Mouse (Mus musculus) 3T3-L1 (cell line): ENCODE data around the gene Pym1.
A peak's percentile ranks its signal among the peaks of the same experiment; 100 is the strongest.
"Not testable (repeated sequence)": the region's sequence is repeated elsewhere in the genome, so short reads cannot be mapped to it uniquely, and the experiment has no call there.

Experiments used
- DNase-seq: peaks from one replicate; pipeline ENCODE4 v3.0.0-alpha.2; 2015; ENCODE audit warnings: low read depth, low spot score

The Pym1 gene

DNA sequence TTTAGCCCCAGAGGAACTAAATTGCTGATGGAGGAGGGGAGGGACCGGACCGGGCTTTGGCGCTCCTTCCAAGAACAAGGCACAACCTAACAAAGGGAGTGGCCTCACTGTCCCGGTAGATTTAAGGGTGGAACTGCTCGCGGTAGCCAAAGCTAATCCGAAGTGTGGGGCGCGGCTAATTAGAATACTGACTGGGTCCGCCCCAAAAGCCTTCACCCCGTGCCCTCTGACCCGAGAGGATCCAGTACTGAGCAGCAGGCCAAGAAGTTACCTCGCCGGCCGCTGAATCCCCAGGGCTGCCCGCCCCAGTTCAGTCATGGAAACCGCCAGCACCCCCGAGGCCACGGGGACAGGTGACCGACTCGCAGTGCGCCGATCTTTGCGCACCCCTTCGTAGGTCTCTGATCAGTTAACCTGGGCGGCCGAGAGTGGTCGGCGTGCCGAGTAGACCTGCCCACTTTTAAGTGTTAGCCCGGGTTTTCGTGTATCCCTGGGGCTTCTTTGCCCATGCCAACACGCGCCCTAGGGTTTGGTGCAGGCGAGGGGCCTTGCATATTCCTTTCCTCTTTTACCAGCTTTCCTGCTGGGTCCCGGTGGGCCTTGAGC is at the start of gene Pym1:
TSS of gene Pym1 (plus strand) at position 244 of the 606 bp plus-strand sequence.
- DNase-seq = peak; percentile 83

DNA sequence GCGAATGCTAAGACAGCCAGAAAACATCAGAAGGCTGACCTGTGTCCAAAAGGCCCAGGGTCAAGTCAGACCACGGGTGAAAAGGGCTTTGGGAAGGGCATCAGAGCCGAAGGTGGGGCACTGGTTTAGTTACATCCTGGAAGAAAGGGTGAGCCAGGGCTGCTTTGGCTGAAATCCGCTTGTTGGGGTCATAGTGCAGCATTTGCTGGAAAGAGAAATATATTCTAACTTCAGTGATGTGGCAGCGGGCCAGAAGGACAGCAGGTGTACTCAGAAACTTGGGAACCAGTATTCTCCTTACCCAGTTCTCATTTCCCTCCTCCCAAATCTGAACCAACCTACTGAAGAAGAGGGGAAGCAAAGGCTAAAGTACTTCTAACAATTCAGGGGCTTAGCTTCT is 48.7 kb upstream of the Pym1 start:
- DNase-seq = no peak

DNA sequence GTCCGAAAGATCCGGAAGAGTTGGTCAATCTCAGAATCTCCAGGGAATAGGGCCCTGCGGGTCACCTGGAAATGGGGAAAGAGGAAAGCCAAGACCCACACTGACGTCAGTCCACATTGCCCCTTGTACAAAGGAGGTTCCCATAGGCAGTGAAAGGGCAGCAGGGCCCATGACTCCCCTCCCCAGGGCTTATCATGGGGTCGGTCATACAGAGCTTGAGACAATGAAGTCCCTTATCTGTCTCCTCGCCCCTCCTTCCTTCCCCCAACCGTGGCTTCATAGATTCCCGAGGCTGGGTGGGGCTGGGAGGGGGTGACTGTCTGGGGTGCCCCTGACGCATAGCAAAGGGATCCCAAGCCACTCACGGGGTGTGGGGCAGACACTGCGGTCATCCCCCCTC is 48.1 kb upstream of the Pym1 start:
- DNase-seq = no peak

DNA sequence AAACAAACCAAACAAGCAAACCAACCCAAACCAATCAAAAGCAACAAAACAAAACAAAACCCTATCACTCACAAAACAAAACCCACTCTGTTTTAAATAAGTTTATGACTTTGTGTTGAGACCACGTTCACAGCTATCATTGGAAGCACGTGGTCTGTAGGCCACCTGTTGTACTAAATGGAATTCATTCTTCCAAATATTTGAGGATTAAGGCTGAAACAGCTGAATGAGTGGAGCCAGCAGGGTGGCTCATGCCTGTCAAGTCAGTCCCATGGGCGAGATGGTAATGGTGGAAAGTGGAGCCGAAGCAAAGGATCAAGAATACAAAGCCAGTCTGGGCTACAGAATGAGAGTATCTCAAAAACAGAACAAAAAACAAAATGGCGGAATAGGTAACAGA is 47.0 kb upstream of the Pym1 start:
- DNase-seq = no peak

DNA sequence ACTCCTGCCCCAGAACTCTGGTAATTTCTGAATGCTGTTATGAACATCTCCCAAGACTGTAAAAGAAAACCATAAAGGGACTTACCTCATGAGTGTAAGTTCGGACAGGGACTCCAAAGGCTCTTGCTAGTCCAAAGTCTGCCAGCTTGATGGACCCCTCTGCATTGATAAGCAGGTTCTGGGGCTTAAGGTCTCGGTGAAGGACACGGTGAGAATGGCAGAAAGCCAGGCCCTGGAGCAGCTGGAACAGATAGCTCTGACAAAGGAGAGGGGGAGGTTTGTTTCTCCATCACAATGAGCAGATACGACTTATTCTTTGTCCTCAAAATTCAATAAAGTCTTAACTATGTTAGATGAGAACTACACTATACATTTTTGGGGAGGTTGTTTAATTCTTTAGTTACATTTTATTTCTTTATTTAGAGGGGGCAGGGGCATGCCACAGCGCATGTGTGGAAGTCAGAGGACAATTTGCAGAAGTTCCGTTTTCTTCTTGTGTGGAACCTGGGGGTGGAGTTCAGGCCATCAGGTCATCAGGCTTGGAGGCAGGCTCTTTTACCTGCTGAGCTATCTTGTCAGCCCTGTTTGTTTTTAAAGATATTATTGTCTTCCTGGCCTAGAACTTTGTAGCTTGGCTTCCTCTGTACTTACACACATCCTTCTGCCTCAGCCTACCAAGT is 45.2 kb upstream of the Pym1 start:
- DNase-seq = no peak

DNA sequence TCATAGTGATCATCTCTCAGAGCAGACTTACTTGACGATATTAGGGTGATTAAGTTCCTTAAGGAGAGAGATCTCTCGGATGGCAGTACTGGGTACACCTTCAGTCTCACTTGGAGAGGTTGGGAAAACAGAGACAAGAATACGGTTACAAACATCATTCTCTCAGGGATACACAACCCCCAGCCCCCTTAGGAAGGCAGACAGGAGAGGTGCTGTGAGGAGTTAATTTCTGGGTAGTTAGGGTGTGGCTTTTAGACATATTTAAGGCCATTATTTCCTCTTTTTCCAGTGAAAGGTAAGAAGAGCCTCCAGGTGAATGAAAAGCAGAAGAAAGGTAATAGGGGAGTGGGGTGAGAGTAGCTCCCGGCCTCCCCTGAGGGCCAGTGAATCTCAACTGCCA is 43.8 kb upstream of the Pym1 start, which contains the start of gene Pmel:
TSS of gene Pmel (plus strand) at position 301 of the 400 bp plus-strand sequence.
- DNase-seq = peak; percentile 12

DNA sequence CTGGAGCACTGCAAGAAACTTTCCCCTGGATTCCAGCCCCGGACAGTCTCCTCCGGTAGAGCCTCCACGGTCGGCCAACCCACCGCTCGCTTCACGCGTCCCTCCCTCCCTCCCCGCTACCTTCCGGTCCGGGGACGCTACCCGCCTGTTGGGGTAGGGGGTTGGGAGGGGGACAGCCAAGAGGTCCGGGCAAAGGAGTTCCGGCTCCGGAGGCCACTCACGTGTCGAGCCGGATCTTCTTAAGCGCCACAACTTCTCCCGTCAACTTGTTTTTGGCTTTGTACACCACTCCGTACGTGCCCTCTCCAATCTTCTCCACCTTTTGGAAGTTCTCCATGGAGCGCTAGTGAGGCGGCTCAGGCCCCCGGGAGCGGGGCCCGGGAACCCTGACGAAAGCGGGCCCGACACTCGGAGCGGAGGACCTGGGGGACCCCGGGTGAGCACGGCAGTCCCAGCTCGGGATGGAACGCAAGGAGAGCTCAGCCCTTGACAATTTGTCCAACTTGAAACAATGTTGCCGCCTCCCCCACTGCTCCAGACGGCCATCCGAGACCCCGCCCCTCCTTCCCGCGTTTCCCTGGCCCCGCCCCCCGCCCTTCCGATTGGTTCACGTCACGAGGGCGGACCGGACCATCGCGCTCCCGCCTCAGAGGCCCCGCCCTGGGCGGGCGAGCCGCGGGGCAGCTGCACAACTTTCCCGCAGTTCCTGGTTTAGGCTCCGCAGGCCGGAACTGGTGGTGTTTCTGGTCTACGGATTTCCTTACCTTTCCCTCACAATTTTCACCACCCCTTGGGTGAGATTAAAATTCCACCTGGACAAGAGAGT is 43.0 kb upstream of the Pym1 start, which contains the start of gene Cdk2:
TSS of gene Cdk2 (minus strand) at position 541 of the 826 bp plus-strand sequence.
- DNase-seq = peak; percentile 84

DNA sequence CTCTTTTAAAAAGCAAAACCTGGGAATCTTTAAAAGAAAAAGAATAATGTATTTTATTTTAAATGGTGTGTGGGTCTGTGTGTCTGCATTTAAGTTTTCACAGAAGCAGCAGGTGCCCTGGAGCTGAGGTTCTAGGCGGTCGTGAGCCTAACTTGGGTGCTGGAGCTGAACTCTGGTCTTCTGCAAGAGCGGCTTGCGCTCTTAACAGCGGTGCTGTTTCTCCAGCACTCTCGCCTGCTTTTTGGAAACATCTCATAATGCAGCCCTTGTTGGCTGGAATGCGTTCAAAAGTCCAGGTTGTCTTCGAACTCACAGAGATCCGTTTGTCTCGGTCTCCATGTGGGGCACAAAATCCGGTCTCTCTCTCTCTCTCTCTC is 42.4 kb upstream of the Pym1 start:
- DNase-seq = no peak

DNA sequence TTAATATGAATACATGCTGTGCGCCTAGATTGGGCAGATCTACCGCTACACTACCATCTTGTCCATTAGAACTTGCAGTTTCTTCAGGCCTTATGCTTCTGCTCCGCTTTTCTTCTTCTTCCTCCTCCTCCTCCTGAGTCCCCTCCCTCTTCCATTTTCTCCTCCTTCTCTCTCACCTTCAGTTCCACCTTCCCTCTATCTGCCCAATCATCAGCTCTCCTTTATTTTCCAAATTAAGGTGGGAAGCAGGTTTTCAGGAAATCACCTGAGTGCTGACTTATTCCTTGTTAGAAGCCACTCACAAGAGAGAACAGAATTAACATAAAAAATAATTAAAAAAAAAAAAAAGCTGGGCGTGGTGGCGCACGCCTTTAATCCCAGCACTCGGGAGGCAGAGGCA is 36.4 kb upstream of the Pym1 start:
- DNase-seq = not testable (repeated sequence)

DNA sequence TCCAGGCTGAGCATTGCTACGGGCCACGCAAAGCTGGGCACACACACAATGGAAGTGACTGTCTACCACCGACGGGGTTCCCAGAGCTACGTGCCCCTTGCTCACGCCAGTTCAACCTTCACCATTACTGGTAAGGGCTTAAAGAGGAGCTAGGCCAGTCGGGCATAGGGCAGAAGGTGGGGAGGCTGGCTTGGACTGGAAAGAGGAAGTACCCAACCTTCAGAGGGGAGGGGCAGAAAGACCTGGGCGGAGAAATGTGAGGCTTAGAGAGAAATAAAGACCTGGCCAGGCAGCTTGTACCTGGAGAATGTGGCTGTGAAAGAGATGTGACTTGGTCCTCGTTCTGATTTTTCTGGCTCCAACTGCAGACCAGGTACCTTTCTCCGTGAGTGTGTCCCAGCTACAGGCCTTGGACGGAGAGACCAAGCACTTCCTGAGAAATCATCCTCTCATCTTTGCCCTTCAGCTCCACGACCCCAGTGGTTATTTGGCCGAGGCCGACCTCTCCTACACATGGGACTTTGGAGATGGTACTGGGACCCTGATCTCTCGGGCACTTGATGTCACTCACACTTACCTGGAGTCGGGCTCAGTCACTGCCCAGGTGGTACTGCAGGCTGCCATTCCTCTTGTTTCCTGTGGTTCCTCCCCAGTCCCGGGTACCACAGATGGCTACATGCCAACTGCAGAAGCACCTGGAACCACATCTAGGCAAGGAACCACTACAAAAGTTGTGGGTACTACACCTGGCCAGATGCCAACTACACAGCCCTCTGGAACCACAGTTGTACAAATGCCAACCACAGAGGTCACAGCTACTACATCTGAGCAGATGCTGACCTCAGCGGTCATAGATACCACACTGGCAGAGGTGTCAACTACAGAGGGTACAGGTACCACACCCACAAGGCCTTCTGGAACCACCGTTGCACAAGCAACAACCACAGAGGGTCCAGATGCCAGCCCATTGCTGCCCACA is 31.8 kb upstream of the Pym1 start:
- DNase-seq = no peak

DNA sequence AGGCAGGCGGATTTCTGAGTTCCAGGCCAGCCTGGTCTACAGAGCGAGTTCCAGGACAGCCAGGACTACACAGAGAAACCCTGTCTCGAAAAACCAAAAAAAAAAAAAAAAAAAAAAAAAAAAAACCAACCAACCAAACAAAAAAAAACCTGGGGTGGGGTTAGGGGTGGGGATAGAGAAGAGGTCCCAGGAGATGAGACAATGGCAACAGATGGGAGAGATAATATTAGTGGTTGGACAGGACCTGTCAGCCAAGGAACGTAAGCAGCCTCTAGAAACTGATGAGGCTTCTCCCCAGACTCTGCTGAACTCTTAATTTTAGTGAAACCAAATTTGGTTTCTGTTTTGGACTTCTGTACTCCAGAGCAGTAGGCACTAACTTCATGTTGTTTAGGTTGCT is 22.2 kb upstream of the Pym1 start:
- DNase-seq = not testable (repeated sequence)

DNA sequence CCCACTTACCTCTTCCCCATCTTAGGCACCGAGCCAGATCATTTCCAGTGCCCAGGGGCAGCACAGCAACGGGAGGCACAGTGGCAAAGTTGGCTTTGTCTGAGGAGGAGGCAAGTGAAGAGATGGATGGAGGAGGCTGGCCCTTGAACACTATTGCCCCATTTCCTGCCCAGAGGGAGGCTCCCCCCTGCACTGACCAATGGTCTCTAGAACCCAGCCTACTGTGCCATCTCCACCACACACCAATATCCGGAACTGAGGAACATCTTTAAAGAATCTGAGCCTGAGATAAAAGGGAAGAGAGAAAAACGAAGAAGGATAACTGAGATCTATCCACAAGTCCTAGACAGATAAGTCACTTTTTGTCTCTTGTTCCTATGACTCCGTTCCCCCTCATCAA is 19.6 kb upstream of the Pym1 start:
- DNase-seq = no peak

DNA sequence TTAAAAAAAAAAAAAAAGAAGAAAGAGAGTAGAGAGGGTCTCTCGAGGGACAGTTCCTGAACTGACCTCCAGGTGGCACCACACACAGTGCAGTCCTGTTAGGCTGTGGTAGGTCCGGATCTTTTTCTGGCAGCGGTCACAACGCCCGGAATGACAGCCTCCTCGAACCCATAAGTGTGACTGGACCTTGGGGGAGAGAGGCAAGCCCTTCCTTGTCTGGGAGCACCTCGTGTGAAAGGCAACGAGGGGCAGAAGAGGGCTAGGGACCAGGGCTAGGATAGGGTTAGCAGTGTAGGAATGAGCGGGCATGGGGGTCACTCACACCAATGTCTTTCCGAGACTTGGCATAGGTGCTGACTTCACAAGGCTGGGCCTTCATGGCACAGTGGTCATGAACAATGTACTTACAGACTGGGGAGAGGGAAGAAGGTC is 16.7 kb upstream of the Pym1 start:
- peak; percentile 84 for DNase-seq

DNA sequence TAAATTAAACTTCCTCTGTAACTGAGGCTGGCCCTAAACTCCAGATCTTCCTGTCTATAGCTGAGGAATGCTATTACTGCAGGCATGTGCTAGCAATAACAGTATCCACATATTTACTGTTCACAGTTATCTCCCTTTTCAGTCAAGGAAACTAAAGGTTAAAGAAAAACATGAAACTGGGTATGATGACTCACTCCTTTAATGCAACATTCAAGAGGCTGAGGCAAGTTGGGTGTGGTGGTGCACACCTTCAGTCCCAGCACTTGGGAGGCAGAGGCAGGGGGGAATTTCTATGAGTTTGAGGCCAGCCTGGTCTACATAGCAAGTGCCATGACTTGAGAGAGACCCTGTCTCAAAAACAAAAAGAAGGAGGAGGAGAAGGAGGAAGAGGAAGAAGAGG is 15.7 kb upstream of the Pym1 start:
- peak; percentile 43 for DNase-seq

DNA sequence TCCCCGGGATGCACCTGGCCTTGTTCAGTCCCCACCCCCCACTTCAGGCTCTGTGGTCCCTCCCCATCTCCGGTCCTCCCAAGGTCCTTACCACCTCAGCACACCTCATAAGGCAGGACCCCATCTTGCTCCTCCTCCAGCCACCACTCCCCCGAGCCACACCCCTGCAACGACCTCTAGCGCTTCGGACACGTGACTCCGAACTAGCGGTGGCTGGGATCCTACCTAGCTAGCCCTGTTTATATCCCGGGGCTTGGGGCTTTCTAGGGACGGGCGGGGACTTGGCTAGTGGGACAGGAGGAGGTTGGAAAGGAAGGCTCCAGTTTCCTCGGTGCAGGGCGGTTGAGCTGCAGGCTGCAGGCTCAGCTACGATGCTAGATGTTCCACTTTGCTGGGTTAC is 10.3 kb upstream of the Pym1 start:
- peak; percentile 15 for DNase-seq

DNA sequence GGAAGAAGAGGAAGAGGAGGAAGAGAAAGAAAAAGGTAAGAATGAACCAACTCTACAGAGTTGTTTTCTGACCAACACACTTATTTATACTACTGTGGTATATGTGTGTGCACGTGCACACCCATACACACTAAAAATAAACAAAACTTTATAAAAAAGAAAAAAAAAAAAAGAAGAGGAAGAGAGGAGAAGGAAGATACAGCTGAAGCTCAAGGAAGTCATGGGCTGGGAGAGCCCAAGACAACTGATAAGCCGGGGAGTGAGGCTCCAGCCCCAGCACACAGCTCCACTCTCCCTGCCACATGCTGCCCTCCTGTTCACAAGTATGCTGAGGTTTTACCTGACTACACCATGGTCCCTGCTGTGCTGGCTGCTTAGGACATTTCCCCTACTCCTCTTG is 7.4 kb upstream of the Pym1 start:
- no peak for DNase-seq

DNA sequence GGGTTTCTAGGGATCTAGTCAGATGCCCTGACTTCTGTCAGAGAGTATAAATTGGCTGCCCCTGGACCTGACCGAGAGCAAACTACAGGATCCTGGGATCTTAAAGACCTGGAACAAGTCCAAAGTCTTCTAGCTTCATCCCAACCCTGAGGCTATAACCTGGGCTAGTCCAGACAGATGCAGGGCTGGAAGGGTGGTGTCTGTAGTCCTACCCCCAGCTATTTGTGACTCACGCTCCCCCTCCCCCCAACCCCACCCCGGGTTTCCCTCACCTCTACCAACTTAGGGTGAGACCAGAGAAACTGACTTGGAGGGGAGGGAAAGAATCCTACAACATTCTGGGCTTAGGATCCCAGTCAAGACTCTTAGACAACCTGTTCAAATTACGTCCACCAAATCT is 5.1 kb upstream of the Pym1 start:
- DNase-seq = peak; percentile 34

DNA sequence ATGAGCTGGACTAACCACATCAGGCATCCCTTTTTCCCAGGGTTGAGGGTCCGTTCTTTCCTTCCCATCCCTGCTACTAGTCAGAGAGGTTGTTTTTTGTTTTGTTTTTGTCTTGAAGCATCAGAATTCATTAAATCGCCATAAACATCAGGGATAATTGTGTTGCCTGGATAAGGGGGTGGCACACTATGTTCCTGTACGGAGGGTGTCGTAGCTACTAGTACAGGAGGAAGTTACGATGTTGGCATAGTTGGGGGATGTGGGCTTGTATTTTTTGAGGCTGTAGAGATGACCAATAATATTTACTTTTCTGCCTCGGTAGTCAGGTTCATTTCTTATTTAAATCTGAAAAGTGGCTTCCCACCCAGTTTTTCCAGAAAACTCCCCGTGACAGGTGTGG is 4.5 kb upstream of the Pym1 start:
- DNase-seq = no peak

DNA sequence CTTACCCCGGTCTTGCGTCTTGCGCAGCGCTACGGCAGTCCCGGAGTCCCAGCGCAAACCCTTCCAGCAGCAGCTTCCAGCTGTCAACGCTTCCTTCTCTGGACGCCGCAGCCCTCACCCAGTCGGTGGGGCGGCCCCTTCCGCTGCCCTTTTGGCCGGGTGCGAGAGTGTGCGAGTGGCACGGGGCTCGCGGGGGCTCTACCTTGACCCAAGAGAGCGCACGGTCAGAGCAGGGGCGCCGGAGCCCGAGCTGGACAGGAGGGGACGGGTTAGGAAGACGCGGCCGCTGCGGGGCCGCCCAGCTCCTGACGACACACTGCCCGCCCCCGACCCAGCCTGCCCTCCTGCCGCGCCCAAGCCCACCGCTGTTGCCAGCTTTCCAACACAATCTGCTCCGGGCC is 3.9 kb upstream of the Pym1 start:
- DNase-seq = no peak

DNA sequence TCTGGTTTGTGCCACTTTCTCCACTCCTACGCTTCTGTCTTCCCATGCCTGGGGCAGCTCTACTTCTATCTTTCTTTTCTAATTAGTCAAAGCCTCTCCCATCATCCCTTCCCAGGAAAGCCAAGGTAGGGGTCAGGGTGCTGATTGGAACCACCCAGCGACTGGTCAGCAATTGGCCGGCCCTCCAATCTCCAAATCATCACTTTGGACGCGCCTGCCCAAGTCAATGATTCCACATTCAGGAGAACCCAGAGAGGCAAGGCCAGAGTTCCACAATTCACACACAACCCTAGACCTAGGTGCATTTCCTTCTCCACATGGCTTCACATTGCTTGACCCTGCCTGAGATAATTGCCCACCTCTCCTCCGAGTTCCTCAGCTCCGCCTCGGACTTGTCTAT is 3.5 kb upstream of the Pym1 start:
- no peak for DNase-seq
